Mouse (Mus musculus) thymus, adult 2 months (tissue): ENCODE measurements around the gene Zfp882.

Experiments used
- CTCF ChIP-seq: fragments of 200-500 bp; IDR thresholded peaks from 2 replicates; pipeline ENCODE4 v1.5.1; 2012; ENCODE audit warnings: mild to moderate bottlenecking, control low read depth, low read length, moderate library complexity, borderline replicate concordance; ENCODE audit not compliant: control insufficient read depth, poor library complexity, insufficient read depth; ENCODE audit errors: extremely low read depth
- POLR2A ChIP-seq: fragments of 200-500 bp; IDR thresholded peaks from 2 replicates; pipeline ENCODE4 v1.6.1; 2012; ENCODE audit warnings: mild to moderate bottlenecking, low read length, control low read depth, moderate library complexity; ENCODE audit not compliant: control insufficient read depth, poor library complexity, insufficient read depth; ENCODE audit errors: extremely low read depth

DNA sequence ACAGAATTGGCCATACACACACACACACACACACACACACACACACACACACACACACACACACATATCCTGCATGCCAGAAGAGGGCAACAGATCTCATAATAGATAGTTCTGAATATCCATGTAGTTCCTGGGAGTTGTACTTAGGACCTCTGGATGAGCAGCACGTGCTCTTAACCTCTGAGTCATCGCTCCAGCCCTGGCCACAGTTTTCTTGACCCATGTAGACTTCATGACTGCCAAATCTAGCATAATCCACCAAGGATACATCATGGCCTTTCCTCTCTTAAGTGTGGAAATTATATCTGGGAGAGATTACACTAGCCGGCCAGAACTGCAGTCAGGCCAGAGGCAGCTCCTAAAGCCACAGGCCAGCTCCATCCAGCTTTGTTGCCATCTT is 18.1 kb downstream of the Zfp882 start:
- no peak for TF ChIP-seq CTCF
- TF ChIP-seq POLR2A: no peak
